Mouse (Mus musculus) embryonic facial prominence, embryonic 13.5 days (tissue): ENCODE results near the gene Kcnq1. TPM values are rescaled to one million over a fixed set of nuclear protein-coding genes. Genes with fewer than 3 reads are reported as not detected.

ENCODE experiments used
- ATAC-seq: fragments of 200-750 bp; cut with Nextera tagmentation; 2 replicates; pipeline ENCODE4 v1.8.0; 2017; ENCODE audit warnings: low read depth; ENCODE audit not compliant: insufficient number of reproducible peaks, insufficient read depth, low FRiP score, low TSS enrichment
- H3K27ac ChIP-seq: fragments of 300-500 bp; sonication (generic); 2 replicates; pipeline ENCODE4 v1.5.1; 2015; ENCODE audit warnings: moderate library complexity, mild to moderate bottlenecking, inconsistent platforms
- H3K27me3 ChIP-seq: fragments of 300-500 bp; sonication (generic); 2 replicates; pipeline ENCODE4 v1.6.1; 2015; ENCODE audit warnings: mild to moderate bottlenecking, inconsistent platforms
- H3K36me3 ChIP-seq: fragments of 300-500 bp; sonication (generic); 2 replicates; pipeline ENCODE4 v1.6.1; 2015; ENCODE audit warnings: mild to moderate bottlenecking, inconsistent platforms
- H3K4me1 ChIP-seq: fragments of 300-500 bp; sonication (generic); 2 replicates; pipeline ENCODE4 v1.6.1; 2015; ENCODE audit warnings: inconsistent platforms
- H3K4me2 ChIP-seq: fragments of 300-500 bp; sonication (generic); 2 replicates; pipeline ENCODE4 v1.6.1; 2015; ENCODE audit warnings: moderate library complexity, mild to moderate bottlenecking, inconsistent platforms
- H3K4me3 ChIP-seq: fragments of 300-500 bp; sonication (generic); 2 replicates; pipeline ENCODE4 v1.5.1; 2015; ENCODE audit warnings: mild to moderate bottlenecking, inconsistent platforms
- H3K9ac ChIP-seq: fragments of 300-500 bp; sonication (generic); 2 replicates; pipeline ENCODE4 v1.6.1; 2015; ENCODE audit warnings: mild to moderate bottlenecking, inconsistent platforms
- H3K9me3 ChIP-seq: fragments of 300-500 bp; sonication (generic); 2 replicates; pipeline ENCODE4 v1.6.1; 2016; ENCODE audit warnings: inconsistent platforms
- WGBS: fragments of 180-500 bp; shearing (Covaris S2); methylation state at CpG from one replicate; pipeline ENCODE4 v1.1.7; 2015; ENCODE audit warnings: mixed read lengths; 5-methylcytosine and 5-hydroxymethylcytosine counted together
- polyA plus RNA-seq: library from polyadenylated mRNA; unstranded; fragments of >200 nt; fragmentation: Nextera tagmentation; extraction: Ambion mirVana; gene quantifications from 2 replicates; pipeline ENCODE4 v1.2.1, GENCODE M21; 2015

The Kcnq1 gene
- polyA plus RNA-seq, 1 experiment from 2014 or later = 0.84 TPM

DNA sequence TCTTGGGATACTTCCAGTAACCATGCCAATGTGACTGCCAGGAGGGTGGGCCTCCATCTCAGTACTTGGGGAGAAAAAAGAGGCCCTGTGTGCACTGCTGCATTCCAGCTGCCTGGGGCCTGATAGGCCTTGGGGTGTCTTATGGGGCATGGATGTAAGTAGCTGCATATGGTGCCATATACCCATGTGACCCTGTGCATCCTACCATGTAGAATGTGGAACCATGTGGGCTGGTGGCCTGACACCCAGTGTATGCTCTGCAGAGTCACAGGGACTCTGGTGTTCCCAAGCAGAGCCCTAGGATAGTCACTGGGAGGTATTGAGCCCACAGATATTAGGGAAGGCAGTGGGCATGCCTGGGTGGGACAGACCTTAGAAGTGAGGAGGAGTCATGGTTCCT is 57.9 kb downstream of the Kcnq1 start:
- Histone ChIP-seq H3K27me3 (no peaks in the 10 kb centered on the region), H3K9me3 (no peaks in the 10 kb centered on the region), H3K4me2 (no peak overlapping the region), H3K4me1 (peaks cover 8% of the 10 kb centered on the region), H3K36me3 (no peaks in the 10 kb centered on the region), H3K27ac (no peak overlapping the region), H3K9ac (no peak overlapping the region), H3K4me3 (no peak overlapping the region)
- ATAC-seq = no peak; the same call in 1 of the 2 replicates

DNA sequence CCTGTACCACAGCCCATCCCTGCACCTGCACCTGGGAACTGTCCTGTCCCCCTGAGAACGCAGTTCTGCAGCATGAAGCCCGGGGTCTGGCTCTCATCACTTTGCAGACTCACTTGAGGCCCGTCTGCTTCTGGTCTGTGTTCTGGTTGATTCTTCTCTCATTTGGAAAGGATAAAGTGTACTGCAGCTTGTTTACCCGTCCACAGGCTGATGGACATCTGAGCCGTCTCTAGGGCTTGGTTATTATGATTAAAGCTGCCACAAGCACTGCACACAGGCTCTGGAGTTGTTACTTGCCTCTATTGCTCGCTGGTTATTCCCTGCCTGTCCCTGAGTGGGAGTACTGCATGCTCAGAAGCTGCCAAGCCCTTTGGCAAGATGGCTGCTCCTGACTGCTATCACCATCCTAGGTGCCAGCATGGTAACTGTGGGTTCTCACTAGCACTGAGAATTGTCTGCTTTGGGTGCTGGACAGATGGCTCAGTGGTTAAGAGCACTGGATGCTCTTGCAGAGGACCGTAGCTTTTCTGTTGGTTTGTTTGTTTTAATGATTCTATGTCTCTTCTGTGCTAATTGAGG is 59.6 kb downstream of the Kcnq1 start:
- no peak overlapping the region for H3K27ac ChIP-seq

DNA sequence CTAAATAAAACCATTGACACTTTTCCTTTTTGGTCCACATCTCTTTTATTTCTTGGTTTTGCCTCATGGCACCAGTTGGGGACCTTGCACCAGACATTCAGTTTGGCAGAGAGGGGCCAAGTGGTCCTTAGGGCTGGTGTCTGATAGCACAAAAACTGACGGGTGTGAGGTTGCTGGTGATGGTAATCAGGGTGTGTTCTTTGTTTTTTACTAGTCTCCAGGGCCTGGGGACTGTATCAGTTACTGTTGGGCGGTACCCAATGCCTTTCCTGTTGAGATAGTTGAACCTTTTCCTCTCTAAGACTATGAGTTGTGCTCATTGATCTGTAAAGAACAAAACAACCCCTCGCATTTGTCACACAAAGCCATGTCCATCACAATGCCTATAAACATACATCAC is 61.1 kb downstream of the Kcnq1 start:
- H3K4me3 ChIP-seq = no peak overlapping the region
- WGBS = 69% methylated on average over 3 of the region's 3 CpGs
- no peak overlapping the region for H3K27ac ChIP-seq
- no peaks in the 10 kb centered on the region for H3K4me1 ChIP-seq
- H3K9ac ChIP-seq = no peak overlapping the region
- H3K36me3 ChIP-seq = no peaks in the 10 kb centered on the region
- H3K9me3 ChIP-seq = no peaks in the 10 kb centered on the region
- H3K4me2 ChIP-seq = no peak overlapping the region
- no peak for ATAC-seq
- H3K27me3 ChIP-seq = no peaks in the 10 kb centered on the region

More for the DNA sequence above, 59.6 kb downstream of the Kcnq1 start:
- H3K9ac ChIP-seq = no peak overlapping the region
- H3K36me3 ChIP-seq = no peaks in the 10 kb centered on the region
- H3K4me3 ChIP-seq = no peak overlapping the region
- H3K9me3 ChIP-seq = no peaks in the 10 kb centered on the region
- no peak for ATAC-seq
- H3K4me2 ChIP-seq = no peak overlapping the region
- no peaks in the 10 kb centered on the region for H3K27me3 ChIP-seq
- 47% methylated on average over 7 of the region's 7 CpGs for WGBS
- no peaks in the 10 kb centered on the region for H3K4me1 ChIP-seq

DNA sequence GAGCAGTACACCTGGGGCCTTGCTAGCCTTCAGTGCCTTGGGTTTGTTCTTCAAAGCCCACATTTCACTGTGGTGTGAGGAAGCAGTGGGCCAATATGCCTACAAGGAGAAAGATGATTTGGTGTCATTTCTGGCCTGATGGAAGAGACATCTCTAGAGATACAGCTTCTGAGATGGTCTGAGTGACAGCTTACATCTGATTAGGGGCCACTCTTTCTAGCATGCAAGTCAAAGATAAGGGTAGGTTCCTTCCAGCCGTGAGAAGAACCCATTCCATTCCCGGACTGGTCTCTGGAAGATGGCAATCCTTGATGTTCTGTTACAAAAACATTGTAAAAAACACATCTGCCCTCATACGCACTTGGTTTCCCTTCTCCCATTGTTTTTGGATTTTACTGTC is 63.2 kb downstream of the Kcnq1 start:
- Histone ChIP-seq H3K27me3 (no peaks in the 10 kb centered on the region), H3K9me3 (no peaks in the 10 kb centered on the region), H3K36me3 (no peaks in the 10 kb centered on the region), H3K4me3 (no peak overlapping the region), H3K4me2 (no peak overlapping the region), H3K27ac (no peak overlapping the region), H3K4me1 (peaks cover 10% of the 10 kb centered on the region; the same call in 1 of the 2 replicates), H3K9ac (no peak overlapping the region)
- 93% methylated on average over 3 of the region's 3 CpGs for WGBS
- ATAC-seq = no peak

DNA sequence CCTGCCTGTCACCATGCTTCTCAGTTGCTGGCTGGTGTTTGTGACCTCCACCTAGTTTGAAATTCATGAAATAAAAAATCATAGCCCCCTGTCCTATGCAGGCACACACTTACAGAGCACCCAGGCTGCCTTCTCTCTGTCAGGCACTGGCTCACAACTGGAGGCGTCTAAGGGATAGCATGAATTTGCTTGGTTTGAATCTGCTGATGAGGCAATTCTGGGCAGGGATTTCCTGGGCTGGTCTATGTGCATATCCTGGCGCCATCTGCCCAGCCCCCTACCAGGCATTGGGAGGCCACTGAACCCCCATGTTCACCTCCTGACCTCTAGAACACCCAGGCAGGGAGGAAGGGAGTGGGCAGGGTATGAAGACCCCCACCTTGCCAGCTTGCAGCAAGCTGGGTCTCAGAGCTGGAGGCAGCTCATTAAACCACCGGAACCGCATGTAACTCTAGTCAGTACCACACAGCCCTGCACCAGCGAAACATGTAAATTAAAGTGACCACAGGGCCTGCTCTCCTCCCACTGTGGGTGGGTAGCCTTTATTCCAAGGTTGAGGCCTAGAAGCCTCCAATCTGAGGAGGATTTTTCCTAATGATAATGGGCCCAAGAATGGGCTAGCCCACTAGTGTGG is 66.9 kb downstream of the Kcnq1 start:
- 56% methylated on average over 5 of the region's 5 CpGs for WGBS
- no peak overlapping the region for H3K4me2 ChIP-seq
- peak; percentile 62; the same call in 1 of the 2 replicates for ATAC-seq

DNA sequence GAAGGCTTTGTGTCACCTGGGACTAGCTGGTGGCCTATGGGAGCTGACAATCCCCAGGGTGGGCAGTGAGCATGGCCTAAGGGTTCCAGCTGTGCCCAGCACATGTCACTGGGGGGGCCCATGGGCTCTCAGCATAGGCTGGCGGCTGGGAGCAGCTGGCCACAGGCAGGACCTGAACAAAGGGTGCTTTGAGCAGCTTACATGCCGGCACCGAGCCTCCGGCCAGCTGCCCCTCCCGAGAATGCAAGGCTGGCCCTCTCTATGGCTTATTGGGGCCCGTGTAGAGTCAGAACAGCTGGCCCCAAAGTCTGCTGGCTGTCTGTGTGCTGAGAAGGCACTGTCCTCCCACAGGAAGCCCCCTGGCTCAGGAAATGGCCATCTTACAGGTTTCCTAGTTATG is 68.5 kb downstream of the Kcnq1 start:
- H3K27me3 ChIP-seq = no peaks in the 10 kb centered on the region
- H3K9me3 ChIP-seq = no peaks in the 10 kb centered on the region
- H3K27ac ChIP-seq = no peak overlapping the region
- whole genome bisulfite sequencing = 38% methylated on average over 6 of the region's 6 CpGs
- H3K4me2 ChIP-seq = no peak overlapping the region
- no peak for ATAC-seq
- peaks cover 10% of the 10 kb centered on the region; the same call in 1 of the 2 replicates for H3K4me1 ChIP-seq
- H3K36me3 ChIP-seq = no peaks in the 10 kb centered on the region
- no peak overlapping the region for H3K9ac ChIP-seq
- no peak overlapping the region for H3K4me3 ChIP-seq

More for the DNA sequence above, 66.9 kb downstream of the Kcnq1 start:
- H3K4me3 ChIP-seq = no peak overlapping the region
- no peaks in the 10 kb centered on the region for H3K9me3 ChIP-seq
- H3K27ac ChIP-seq = no peak overlapping the region
- H3K36me3 ChIP-seq = no peaks in the 10 kb centered on the region
- no peaks in the 10 kb centered on the region for H3K27me3 ChIP-seq
- peaks cover 10% of the 10 kb centered on the region; the same call in 1 of the 2 replicates for H3K4me1 ChIP-seq
- H3K9ac ChIP-seq = no peak overlapping the region

DNA sequence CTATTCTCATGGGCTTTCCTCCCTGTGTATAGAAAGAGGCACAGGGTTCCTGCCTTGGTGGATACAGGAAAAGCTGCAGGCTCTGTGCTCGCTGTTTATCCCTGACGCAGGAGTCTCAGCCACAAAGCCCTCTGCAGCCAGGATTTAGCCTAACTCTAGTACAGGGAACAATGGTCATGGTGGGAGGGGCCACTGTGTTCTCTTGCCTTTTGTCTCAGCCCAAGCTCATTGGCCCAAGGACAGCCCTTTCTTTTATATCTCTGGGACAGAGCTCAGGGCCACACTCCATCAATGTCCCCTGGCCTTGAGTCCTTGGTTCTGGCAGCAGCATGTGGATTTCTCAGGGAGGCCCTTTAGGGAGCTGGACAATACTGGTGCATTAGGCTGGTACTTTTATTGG is 72.7 kb downstream of the Kcnq1 start:
- peaks cover 13% of the 10 kb centered on the region for H3K4me1 ChIP-seq
- no peak for ATAC-seq
- no peak overlapping the region for H3K4me3 ChIP-seq
- H3K4me2 ChIP-seq = no peak overlapping the region
- 74% methylated on average over 2 of the region's 2 CpGs for WGBS
- H3K9ac ChIP-seq = no peak overlapping the region
- H3K27ac ChIP-seq = no peak overlapping the region
- H3K27me3 ChIP-seq = no peaks in the 10 kb centered on the region
- H3K36me3 ChIP-seq = no peaks in the 10 kb centered on the region
- no peaks in the 10 kb centered on the region for H3K9me3 ChIP-seq

DNA sequence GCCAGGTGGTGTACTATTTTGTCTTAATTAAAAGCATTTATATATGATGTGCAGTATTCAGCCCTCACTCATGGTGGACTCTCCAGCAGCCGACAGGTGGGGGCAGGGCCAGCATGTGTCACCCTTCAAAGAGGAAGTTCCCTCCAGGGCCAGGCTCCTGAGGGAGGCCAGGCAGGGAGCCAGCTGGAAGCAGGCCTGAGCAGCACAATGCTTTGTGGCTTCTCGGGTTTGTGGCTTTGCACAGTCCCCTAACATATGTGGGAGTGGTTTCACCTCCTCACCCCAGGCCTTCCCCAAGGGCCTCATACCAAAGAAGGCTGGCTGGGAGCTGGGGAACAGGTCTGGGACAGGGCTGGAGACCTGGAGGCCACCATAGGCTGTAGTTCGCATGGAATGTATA is 74.6 kb downstream of the Kcnq1 start:
- peak; percentile 21; the same call in 1 of the 2 replicates for ATAC-seq
- Histone ChIP-seq H3K27me3 (no peaks in the 10 kb centered on the region), H3K4me1 (peaks cover 13% of the 10 kb centered on the region), H3K4me3 (no peak overlapping the region), H3K9me3 (no peaks in the 10 kb centered on the region), H3K36me3 (no peaks in the 10 kb centered on the region), H3K9ac (no peak overlapping the region), H3K27ac (peak overlapping the region; percentile 29; the same call in 1 of the 2 replicates), H3K4me2 (no peak overlapping the region)
- WGBS = 34% methylated on average over 3 of the region's 3 CpGs

DNA sequence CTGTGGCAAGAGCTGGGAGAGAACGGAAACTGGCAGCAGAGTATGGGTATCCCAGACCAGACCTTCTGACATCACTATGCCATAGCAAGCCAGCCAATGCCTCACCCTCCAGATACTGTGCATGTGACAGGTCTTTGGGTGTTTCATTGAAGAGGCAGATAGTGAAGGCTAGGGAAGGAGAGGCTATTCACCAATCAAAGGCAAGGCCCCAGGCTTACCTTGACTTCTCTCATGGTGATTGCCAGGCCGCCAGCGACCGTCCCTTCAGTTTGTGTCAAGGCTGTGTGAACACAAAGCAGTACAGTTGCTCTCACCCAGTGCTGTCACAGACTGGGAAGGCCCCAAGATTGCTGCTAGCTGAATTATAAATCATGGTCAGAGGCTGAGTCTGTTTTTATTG is 75.1 kb downstream of the Kcnq1 start:
- H3K9ac ChIP-seq = no peak overlapping the region
- H3K36me3 ChIP-seq = no peaks in the 10 kb centered on the region
- H3K4me2 ChIP-seq = no peak overlapping the region
- H3K27ac ChIP-seq = no peak overlapping the region; the same call in 1 of the 2 replicates
- H3K9me3 ChIP-seq = no peaks in the 10 kb centered on the region
- H3K4me3 ChIP-seq = no peak overlapping the region
- H3K27me3 ChIP-seq = no peaks in the 10 kb centered on the region
- 90% methylated on average over 4 of the region's 4 CpGs for WGBS
- H3K4me1 ChIP-seq = peaks cover 13% of the 10 kb centered on the region
- no peak for ATAC-seq

DNA sequence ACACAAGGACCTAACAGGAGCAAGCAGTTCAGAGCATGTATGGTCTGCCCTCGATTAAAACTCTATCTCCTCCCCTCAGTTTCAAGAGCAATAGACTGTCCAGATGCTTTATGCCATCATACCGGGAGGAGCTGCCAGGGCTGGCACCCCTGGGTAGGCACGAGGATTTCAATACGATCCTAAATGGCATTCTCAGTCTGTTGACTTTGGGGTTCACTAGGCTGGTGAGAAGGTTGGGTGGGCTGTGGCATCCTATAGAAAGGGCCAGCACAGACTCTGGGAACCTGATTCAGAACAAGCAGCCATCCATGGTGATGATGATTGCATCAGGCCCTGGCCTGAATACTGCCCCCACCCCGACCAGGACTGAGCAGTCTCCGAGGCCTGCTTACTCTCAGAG is 79.3 kb downstream of the Kcnq1 start:
- ATAC-seq = no peak
- WGBS = 84% methylated on average over 6 of the region's 6 CpGs
- H3K4me2 ChIP-seq = no peak overlapping the region
- H3K9ac ChIP-seq = no peak overlapping the region
- H3K27me3 ChIP-seq = no peaks in the 10 kb centered on the region
- no peaks in the 10 kb centered on the region for H3K36me3 ChIP-seq
- no peak overlapping the region for H3K27ac ChIP-seq
- no peak overlapping the region for H3K4me3 ChIP-seq
- H3K4me1 ChIP-seq = peaks cover 7% of the 10 kb centered on the region
- no peaks in the 10 kb centered on the region for H3K9me3 ChIP-seq

DNA sequence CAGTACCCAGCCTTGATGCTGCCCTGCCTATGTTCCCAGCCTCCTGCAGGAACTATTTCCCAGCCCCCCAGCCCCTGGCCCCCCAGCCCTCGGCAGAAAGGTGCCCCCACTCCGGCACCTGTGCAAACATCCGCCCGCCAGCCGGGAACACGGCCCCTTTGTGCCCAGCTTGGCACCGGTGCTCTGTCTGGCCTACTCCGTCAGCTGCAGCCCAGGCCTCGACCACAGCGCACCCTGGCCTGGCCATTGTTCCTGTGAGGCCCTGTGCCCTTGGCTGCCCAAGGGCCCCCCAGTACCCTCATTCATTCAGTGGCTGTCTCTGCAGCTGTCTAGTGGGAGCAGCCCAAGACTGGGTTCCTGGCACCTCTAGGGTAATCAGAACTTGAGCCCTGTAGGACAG is 80.2 kb downstream of the Kcnq1 start:
- WGBS = 91% methylated on average over 10 of the region's 10 CpGs
- H3K27ac ChIP-seq = no peak overlapping the region
- no peaks in the 10 kb centered on the region; the same call in 1 of the 2 replicates for H3K4me1 ChIP-seq
- H3K9me3 ChIP-seq = no peaks in the 10 kb centered on the region
- no peak overlapping the region for H3K9ac ChIP-seq
- no peaks in the 10 kb centered on the region for H3K36me3 ChIP-seq
- ATAC-seq = no peak
- no peaks in the 10 kb centered on the region for H3K27me3 ChIP-seq
- H3K4me2 ChIP-seq = no peak overlapping the region
- no peak overlapping the region for H3K4me3 ChIP-seq

DNA sequence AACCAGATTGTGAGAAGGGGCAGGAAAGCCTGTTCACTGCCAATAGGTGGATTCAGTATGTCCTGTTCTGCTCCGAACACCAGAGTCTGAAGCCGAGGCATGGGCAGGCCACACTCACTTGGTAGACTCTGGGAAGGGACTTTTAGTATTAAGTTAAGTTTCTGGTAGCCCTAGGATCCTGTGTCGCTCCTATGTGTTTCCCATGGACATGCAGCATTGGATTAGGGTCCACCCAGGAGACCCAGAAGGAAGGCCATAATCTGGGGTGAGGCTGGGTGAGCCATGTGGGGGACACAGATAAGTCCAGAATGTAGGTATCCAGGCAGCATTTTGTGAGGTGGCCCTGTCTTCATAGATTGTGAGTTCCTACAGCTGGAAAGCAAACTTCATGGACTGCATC is 81.0 kb downstream of the Kcnq1 start:
- no peak overlapping the region for H3K9ac ChIP-seq
- no peaks in the 10 kb centered on the region for H3K9me3 ChIP-seq
- no peak overlapping the region for H3K27ac ChIP-seq
- ATAC-seq = no peak
- 85% methylated on average over 3 of the region's 3 CpGs for WGBS
- no peaks in the 10 kb centered on the region for H3K27me3 ChIP-seq
- no peak overlapping the region for H3K4me3 ChIP-seq
- H3K36me3 ChIP-seq = no peaks in the 10 kb centered on the region
- no peak overlapping the region for H3K4me2 ChIP-seq
- no peaks in the 10 kb centered on the region; the same call in 1 of the 2 replicates for H3K4me1 ChIP-seq
